Mouse (Mus musculus): ENCODE data around the gene 4931422A03Rik.

- no peak for TF ChIP-seq CTCF (IDR thresholded peaks at IDR 0.05; ENCODE audit: low read depth)
- TF ChIP-seq EP300 (optimal IDR thresholded peaks at IDR 0.05): no peak
These were observed 3.5 kb downstream of the 4931422A03Rik start for GRCm38 (mm10) chr2:104024656-104025055.
